Mouse (Mus musculus) cerebellum, adult 18-20 months (tissue): Measurements from ENCODE around the gene Abcd4.

Source experiments
- DNase-seq, 2 experiments: peaks; one replicate each; pipeline ENCODE4 v3.0.0; 2021

Abcd4 gene

DNA sequence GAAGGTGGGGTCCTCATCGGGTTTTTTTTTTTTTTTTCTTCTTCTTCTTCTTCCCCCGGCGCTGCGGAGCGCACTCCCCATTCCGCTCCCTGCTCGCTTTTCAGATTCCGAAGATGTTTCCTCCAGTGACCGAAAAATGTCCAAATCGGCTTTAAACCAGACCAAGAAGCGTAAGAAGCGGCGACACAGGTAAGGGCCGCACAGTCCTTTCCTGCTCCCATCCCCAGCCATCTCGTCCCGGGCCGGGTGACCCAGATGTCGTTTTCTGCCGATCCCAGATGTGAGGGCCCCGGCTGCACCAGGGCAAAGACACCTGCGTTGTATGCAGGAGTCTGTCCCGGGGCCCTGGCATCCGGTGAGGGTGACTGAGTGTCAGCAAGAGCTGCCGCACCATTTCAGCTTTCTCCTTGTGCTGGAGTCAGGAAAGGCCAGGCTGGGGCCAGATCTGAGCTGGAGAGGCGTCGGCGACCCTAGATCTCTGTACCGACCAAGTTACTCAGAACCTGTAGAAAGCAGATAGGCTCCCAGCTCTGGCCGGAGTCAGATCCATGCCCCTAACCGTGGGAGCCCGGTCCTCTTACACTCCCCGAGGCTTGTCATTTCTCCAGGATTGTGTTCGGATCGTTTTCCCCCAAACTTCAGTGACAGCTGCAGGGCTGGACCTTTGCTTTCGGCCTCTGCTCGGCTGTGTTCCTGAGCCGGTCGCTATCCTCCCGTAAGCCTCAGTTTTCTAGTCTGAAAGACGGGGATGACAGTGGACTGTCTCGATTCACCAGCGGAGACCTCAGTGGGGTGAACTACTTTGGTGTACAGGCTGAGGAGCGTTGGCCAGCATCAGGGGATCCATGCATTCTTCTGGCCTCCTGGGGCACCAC, 45.5 kb downstream of the Abcd4 start:
- peak in 1 of 2 experiments; percentile 43 for DNase-seq

- peak in 1 of 2 experiments; percentile 26 for DNase-seq
Observed at GRCm38 (mm10) chr12:84570694-84571415, 46.4 kb downstream of the Abcd4 start.

- no peak for DNase-seq
Observed at GRCm38 (mm10) chr12:84569976-84570693, 47.1 kb downstream of the Abcd4 start.

- no peak for DNase-seq
Observed at GRCm38 (mm10) chr12:84569336-84569970, 47.8 kb downstream of the Abcd4 start, which contains the start of gene Vsx2. Gene Vsx2, plus strand, starts transcription at chr12:84569762.

GRCm38 (mm10) chr12:84567576-84567975, 49.6 kb downstream of the Abcd4 start:
- no peak for DNase-seq

DNA sequence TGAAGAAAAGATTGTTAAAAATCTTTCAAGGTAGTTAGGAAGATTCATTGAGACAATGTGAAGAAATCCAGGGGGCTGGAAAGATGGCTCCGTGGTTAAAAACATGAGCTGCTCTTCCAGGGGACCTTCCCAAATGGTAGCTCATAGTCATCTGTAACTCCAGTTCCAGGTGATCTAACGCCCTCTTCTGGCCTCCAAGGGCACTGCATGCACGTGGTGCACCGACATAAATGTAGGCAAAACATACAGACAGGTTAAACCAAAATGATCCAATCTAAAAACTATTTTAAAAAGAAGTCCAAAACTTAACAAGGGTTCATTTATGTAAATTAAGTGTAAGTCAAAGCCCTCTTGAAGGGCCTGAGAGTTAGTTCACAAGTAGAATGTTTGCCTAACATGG, 54.7 kb downstream of the Abcd4 start:
- no peak for DNase-seq

GRCm38 (mm10) chr12:84555218-84555617, 62.0 kb downstream of the Abcd4 start:
- DNase-seq: no peak
